Mouse (Mus musculus) layer of hippocampus, adult 8-10 months (tissue): ENCODE data around the gene Gm5089. TPM values are rescaled to one million over a fixed set of nuclear protein-coding genes. Genes with fewer than 3 reads are reported as not detected.

Source experiments
- DNase-seq, 2 experiments: peaks; one replicate each; pipeline ENCODE4 v3.0.0; 2022; ENCODE audit warnings: low spot score in 2 of 2
- total RNA-seq, 4 experiments: library from RNA; stranded (reverse); gene quantifications; 2 replicates each; pipeline ENCODE4 v1.2.4; 2022

Gm5089 gene
- total RNA-seq, 4 experiments from 2014 or later = 0.32 to 0.92 (median 0.55) TPM

GRCm38 (mm10) chr14:122387781-122388180 lies 63.1 kb downstream of the Gm5089 start:
- DNase-seq = no peak

- DNase-seq = no peak
Measured at GRCm38 (mm10) chr14:122386281-122387130, 64.4 kb downstream of the Gm5089 start.

- no peak for DNase-seq
Measured at GRCm38 (mm10) chr14:122385758-122386157, 65.2 kb downstream of the Gm5089 start.

- DNase-seq = no peak
Measured at GRCm38 (mm10) chr14:122385238-122385534, 65.7 kb downstream of the Gm5089 start.

Other genes with a start within 250 kb of the Gm5089 start
- 1 to 10 TPM; 2.6 to 6.1 (median 4.2) TPM for gene Zic5, start 14.6 kb upstream of the Gm5089 start, total RNA-seq
- gene Zic2, start 24.3 kb upstream of the Gm5089 start, total RNA-seq = 10 to 100 TPM; 15.0 to 20.8 (median 18.6) TPM
- under 1 TPM in 1 of 4 experiments, not detected in 3; 0.51 TPM for gene Gm10837, start 39.5 kb upstream of the Gm5089 start, total RNA-seq
- gene Pcca, start 83.2 kb upstream of the Gm5089 start, total RNA-seq = 10 to 100 TPM; 37.4 to 44.9 (median 44.0) TPM